Mouse (Mus musculus) CD4-positive, CD25-positive, alpha-beta regulatory T cell, adult 2 months (primary cell): ENCODE measurements at regions not wholly inside any gene's neighbourhood (a gene's known extent, or its start where the extent isn't known, plus 50 kb on each side); places are given as distances from the start of the nearest gene placed in this dataset.

ENCODE experiments used
- DNase-seq: peaks from one replicate; pipeline ENCODE4 v3.0.0-alpha.2; 2012; ENCODE audit warnings: low read depth, low spot score

DNA sequence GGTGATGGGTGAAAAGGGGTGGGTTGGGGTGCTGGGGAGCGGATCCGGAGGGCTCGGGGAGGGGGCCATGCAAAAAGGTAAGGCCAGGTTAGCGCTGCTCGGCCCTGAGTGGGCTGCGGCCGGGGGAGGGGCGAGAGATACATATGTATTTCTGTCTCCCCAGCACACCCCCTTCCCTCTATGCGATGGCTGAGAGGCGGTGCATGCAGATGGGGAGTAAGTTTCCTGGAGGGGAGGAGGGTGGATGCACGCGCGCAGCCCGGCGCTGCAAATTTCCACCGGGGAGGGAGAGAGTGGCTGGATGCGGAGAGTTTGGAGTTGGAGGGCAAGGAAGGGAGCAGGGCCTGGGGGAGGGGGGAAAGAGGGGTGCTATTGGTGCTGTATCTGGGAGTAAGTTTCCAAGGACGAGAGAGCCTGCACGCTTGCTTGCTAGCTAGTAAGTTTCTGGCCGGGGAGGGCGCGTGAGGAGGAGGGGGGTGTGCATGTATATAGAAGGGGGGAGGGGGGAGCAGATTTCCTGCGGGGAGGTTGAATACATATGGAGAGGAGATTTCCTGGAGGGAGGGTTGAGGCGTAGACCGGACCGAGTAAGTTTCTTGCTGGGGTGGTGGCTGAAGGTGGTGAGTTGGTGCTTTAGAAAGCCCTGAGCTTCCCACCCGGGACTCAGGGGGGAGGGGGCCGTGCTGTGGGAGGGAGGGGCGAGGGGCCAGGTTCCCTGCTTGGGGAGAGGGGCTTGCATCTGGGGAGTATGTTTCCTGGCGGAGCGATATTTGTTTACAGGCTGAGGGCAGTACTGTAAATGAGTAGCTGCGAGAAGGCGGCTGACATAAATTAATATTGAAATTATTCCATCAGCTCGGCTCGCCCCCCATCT lies 130.8 kb upstream of the Ubr2 start:
- DNase-seq: peak; percentile 81

- peak; percentile 78 for DNase-seq
These were observed 130.0 kb upstream of the Ubr2 start for GRCm38 (mm10) chr17:47140241-47140968.

DNA sequence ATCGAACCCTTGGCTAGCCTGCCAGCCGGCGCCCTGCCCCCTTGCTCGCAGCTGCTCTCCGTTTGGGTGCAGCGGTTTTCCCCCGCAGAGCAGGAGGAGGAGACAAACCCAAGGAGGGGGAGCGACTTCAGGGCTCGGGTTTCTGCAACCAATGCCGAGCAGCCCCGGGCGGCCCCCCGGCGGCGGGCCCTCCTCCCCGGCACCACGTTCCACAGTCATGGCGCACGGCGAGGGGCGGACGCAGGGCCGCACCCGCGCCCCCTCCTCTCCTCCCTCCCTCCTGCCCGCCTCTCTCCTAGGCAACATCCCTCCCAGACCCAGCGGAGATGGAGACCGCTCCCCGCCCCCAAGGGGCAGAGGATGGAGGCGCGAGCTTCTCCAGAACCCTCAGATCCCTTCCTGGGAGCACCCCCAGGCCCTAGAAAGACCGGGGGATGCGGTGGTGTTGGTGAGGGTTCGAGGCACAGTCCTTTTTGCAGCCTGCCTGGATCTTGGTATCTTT lies 129.4 kb upstream of the Ubr2 start:
- peak; percentile 94 for DNase-seq

DNA sequence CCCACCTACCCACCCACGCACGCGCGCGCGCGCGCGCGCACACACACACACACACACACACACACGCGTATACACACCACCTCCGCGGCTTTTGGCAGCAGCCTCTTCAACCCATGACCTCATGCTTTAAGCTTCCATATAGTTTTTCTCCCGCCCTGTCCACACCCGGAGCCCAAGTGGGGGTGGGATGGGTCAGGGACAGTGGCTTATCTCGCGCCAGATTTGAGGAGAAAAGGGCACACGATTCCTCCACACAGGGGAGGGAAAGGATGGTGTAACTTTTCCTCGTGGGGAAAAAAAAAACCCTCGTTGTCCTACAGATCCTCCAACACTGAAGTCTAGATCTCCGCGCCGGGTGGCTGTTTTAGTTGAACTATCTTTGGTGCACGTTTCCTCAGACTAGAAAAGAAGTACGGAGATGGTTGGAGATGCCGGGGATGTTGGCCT lies 128.8 kb upstream of the Ubr2 start:
- peak; percentile 36 for DNase-seq

- DNase-seq: no peak
These were observed 127.8 kb upstream of the Ubr2 start for GRCm38 (mm10) chr17:47138174-47138573.

DNA sequence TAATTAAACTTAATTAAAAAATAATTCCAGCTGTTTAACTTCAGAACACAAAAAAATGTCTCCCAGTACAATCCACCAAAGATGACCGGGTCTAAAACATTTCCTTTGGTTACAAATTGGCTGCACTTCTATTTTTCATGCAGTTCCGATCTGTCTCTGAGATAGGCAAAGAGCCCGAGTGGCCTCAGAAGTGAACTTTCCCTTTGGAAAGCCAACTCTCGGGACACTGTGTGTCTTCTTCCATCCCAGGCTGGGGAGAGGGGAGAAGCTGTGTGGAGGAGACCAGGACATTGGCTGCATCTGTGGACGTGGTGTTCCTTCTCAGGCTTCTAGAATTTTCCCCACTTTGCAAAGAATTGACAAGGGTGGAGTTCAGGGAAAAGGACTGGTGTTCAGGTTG lies 125.0 kb upstream of the Ubr2 start:
- no peak for DNase-seq

GRCm38 (mm10) chr17:47133785-47134184 lies 123.4 kb upstream of the Ubr2 start:
- DNase-seq: no peak

DNA sequence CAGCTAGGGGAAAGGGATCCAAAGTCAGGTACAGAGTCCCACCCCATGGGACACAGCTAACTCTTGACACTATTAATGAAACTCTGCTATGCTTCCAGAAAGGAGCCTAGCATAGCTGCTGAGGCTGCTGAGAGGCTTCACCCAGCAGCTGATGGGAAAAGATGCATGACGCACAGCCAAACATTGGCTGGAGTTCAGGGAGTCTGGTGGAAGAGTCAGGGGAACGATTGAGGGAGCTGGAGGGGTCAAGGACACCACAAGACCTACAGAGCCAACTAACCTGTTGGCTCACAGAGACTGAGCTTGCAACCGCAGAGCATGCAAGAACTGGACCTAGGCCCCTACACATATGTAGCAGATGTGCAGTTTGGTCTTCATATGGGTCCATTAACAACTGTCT lies 117.2 kb upstream of the Ubr2 start:
- no peak for DNase-seq

DNA sequence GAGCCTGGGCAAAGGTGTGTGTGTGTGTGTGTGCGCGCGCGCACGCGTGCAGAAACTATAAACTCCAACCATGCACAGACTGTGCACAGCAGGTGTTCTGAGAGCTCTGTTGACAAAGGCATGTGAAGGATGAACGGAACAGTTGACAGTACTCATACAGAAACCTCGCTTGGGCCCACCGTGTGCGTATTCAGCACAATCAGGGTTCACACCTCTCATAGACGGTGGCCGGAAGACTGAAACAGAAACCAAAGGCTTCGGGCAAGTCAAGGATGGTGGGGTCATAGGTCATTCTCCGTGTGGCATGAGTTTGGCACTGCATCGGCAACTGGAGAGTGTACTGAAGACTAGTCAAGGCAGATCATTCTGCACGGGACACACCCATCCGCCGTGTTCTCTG lies 113.2 kb upstream of the Ubr2 start:
- peak; percentile 14 for DNase-seq

DNA sequence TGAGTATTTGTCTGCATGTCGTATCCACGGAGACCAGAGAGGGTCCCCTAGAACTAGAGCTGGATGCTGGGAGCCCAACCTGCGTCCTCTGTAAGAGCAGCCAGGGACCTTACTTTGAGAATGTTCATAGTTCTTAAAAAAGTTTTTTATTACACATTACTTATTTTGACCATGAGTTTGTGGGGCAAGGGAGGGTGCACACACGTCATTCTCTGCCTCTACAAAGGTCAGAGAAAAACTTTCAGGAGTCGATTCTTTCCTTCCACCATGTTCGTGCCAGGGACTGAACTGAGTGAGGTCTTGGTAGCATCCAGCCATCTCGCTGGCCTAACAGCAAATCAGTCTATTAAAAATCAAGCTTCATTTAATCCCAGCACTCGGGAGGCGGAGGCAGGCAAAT lies 111.9 kb upstream of the Ubr2 start:
- DNase-seq: no peak

DNA sequence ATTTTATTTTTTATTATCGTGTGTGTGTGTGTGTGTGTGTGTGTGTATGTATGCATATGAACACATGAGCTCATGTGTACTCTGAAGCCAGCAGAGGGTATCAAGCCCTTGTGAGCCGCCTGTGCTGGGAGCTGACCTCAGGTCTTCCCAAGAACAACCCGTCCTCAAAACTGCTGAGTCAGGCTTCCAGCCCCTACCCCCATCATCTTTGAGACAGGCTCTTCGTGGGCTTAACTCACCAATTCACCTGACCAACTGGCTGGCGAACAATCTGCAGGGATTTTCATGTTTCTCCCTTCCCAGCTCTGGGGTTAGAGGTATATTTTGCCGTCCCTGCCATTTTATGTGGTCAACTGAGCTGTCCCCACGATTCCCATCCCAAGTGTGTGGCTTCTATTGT lies 107.7 kb upstream of the Ubr2 start:
- DNase-seq: no peak

- peak; percentile 80 for DNase-seq
These were observed 105.4 kb upstream of the Ubr2 start for GRCm38 (mm10) chr17:47115754-47116153.

- no peak for DNase-seq
These were observed 104.8 kb upstream of the Ubr2 start for GRCm38 (mm10) chr17:47115141-47115540.

DNA sequence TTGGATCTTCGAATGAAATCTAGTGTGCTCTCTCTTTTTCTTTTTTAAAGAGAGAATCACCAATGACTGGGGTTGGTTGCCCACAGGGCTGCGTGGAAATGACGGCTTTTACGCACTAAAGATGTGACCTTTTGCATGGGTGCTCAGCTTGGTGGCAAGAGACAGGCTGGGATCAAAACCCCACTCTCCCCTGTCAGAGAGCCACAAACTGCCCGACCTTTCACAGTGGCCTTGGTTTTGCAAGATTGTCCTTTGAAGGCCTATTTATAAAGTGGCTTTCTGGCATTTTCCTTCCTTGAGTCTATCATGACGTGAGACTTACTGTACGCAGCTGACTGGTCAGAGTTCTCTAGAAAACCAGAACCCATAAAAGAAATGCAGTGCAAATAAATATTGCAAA lies 104.4 kb upstream of the Ubr2 start:
- DNase-seq: no peak

- peak; percentile 36 for DNase-seq
These were observed 102.3 kb upstream of the Ubr2 start for GRCm38 (mm10) chr17:47112556-47113225.

DNA sequence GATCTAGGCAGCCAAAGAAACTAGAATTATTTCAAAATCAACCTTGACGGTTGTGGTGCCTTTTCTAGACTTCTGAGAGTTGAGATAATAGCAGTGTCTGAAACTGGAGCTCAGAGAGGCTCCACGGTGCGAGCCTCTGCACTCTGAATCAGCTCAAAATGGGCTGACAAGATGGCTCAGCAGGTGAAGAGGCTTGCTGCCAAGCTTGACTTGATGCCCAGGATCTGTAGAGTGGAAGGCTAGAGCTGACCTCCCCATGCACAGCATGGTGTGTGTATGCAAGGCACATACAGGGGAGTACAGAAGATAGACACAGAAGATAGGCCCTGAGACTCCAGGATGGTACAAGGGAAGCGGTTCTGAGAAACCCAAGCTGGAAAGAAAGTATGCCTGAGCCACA lies 100.5 kb upstream of the Ubr2 start:
- no peak for DNase-seq

DNA sequence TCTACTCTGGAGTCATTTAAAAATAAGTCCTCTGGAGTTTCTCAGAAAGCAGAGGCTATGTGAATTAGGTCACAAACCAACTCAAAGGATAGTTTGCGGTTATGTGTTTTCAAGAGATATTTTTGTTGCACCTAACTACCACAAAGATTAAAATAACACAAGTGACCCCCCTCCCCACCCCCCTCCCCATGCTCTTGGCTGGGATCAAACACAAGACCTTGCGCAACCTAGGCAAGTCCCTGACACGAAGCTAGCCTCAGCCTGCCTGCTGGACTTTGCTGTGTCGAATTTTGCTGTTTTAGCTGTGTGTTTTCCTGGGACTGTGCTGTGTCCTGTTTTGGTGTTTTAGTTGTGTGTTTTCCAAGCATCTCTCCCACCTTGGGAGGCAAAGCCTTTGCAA lies 94.0 kb upstream of the Ubr2 start:
- no peak for DNase-seq

DNA sequence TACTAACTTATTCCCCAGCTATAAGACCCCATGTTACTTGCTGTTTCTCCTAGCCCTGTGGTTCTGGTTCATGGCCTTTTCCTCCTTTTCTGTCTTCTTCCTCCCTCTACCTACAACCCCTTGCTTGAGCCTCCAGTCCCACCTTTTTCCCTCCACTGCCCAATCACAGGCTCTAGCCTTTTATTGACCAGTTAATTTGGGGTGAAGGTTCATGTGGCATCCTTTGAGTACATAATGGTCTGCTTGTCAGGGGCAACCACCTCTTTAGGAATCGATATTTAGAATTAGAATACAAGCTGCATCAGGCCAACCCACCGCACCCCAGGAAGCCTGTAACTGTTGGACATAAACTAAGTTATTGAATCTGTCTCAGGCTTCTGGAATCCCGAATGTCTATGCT lies 84.8 kb upstream of the Ubr2 start:
- no peak for DNase-seq

- no peak for DNase-seq
These were observed 81.7 kb upstream of the Ubr2 start for GRCm38 (mm10) chr17:47092076-47092475.

DNA sequence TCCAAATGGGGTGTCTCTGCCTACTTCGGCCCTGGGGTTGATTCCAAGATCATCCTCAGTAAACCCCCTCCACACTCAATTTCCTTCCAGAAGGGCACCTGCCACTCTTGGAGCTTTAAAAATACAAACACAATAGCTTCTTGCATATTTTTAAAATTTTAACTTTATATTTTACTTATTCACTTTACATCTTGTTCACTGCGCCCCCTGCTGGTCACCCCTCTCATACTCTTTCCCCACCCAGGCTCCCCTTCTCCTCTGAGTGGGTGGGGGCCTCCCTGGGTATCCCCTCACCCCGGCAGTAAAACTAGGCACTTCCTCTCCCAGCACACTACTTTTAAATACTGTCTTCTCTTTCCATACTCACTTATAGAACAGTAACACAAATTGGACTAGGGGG lies 79.4 kb upstream of the Ubr2 start:
- DNase-seq: peak; percentile 55

- no peak for DNase-seq
These were observed 58.9 kb upstream of the Ubr2 start for GRCm38 (mm10) chr17:47069206-47069605.

DNA sequence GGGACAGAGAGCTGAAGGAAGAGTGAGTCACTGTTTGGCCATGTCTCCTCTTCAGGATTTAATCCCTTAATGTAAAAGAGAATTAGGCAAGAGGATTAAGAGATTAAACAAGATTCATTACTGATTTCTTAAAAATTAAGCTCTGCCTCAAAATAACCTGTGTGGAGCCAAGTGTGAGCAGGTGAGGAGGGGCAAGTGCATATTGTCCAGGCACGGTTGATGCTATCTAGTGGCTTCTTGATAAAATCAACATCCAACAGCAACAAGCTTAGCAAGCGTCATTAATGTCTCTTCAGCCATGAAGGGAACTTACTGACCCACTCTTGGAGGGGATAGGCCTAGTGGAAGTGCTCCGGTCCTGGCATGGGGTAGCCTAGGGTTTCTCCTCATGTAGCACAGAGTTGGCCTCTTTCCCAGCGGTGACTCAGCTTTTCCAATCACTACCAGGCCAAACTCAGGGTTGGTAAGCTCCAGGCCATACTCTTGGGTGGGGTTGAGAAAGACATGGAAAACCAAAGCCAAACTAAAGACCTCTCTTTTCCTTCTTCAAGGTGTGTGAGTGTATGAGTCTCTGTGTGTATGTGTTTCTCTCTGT lies 55.0 kb upstream of the Ubr2 start:
- no peak for DNase-seq
